Mouse (Mus musculus) intestine, embryonic 16.5 days (tissue): Measurements from ENCODE around the gene 1700067K01Rik. TPM values are rescaled to one million over a fixed set of nuclear protein-coding genes. Genes with fewer than 3 reads are reported as not detected.

ENCODE experiments used
- ATAC-seq: fragments of 200-750 bp; cut with Nextera tagmentation; 2 replicates; pipeline ENCODE4 v1.8.0; 2017; ENCODE audit warnings: moderate TSS enrichment, moderate library complexity
- H3K27ac ChIP-seq: fragments of 300-500 bp; sonication (generic); 2 replicates; pipeline ENCODE4 v1.5.1; 2014; ENCODE audit warnings: mild to moderate bottlenecking, low read length
- H3K27me3 ChIP-seq: fragments of 300-500 bp; sonication (generic); replicated peaks from 2 replicates; pipeline ENCODE4 v1.6.1; 2014; ENCODE audit warnings: low read length, control low read depth, mixed read lengths; ENCODE audit not compliant: control insufficient read depth, insufficient read depth
- H3K36me3 ChIP-seq: fragments of 300-500 bp; sonication (generic); 2 replicates; pipeline ENCODE4 v1.6.1; 2014; ENCODE audit warnings: low read length, control low read depth; ENCODE audit not compliant: control insufficient read depth, insufficient read depth
- H3K4me1 ChIP-seq: fragments of 300-500 bp; sonication (generic); 2 replicates; pipeline ENCODE4 v1.6.1; 2014; ENCODE audit warnings: low read length, control low read depth, mixed read lengths; ENCODE audit not compliant: control insufficient read depth, insufficient read depth
- H3K4me2 ChIP-seq: fragments of 300-500 bp; sonication (generic); 2 replicates; pipeline ENCODE4 v1.6.1; 2014; ENCODE audit warnings: low read depth, low read length, control low read depth
- H3K4me3 ChIP-seq: fragments of 300-500 bp; sonication (generic); 2 replicates; pipeline ENCODE4 v1.5.1; 2014; ENCODE audit warnings: mild to moderate bottlenecking, low read length
- H3K9ac ChIP-seq: fragments of 300-500 bp; sonication (generic); 2 replicates; pipeline ENCODE4 v1.6.1; 2014; ENCODE audit warnings: low read depth, low read length
- H3K9me3 ChIP-seq: fragments of 300-500 bp; sonication (generic); 2 replicates; pipeline ENCODE4 v1.6.1; 2016; ENCODE audit warnings: low read length, control low read depth; ENCODE audit not compliant: control insufficient read depth
- WGBS: fragments of 180-500 bp; shearing (Covaris S2); extraction: QIAGEN DNeasy Blood & Tissue Kit; methylation state at CpG from one replicate; pipeline ENCODE4 v1.1.7; 2014; 5-methylcytosine and 5-hydroxymethylcytosine counted together
- polyA plus RNA-seq: library from polyadenylated mRNA; unstranded; fragments of >200 nt; fragmentation: Nextera tagmentation; extraction: Ambion mirVana; gene quantifications from 2 replicates; pipeline ENCODE4 v1.2.1, GENCODE M21; 2015

1700067K01Rik gene
- polyA plus RNA-seq, 1 experiment from 2014 or later: 0.66 TPM

GRCm38 (mm10) chr8:83996567-83997505, 4.5 kb upstream of the 1700067K01Rik start:
- Histone ChIP-seq H3K27me3 (no peaks in the 10 kb centered on the region), H3K4me1 (peaks cover 19% of the 10 kb centered on the region), H3K9ac (peak overlapping the region; percentile 85), H3K36me3 (no peaks in the 10 kb centered on the region), H3K9me3 (no peaks in the 10 kb centered on the region), H3K27ac (peak overlapping the region; percentile 98), H3K4me2 (peak overlapping the region; percentile 81), H3K4me3 (peak overlapping the region; percentile 79)
- peak; percentile 88 for ATAC-seq
- under 1% methylated on average over 59 of the region's 103 CpGs for WGBS

GRCm38 (mm10) chr8:83997511-83998141, 3.7 kb upstream of the 1700067K01Rik start, which contains the start of gene Samd1:
Samd1 (plus strand) TSS chr8:83997672.
- Histone ChIP-seq H3K9ac (peak within 1 kb of the TSS; percentile 85), H3K9me3 (no peaks in the 10 kb centered on the region), H3K4me2 (peak within 1 kb of the TSS; percentile 94), H3K27me3 (no peaks in the 10 kb centered on the region), H3K4me3 (peak within 1 kb of the TSS; percentile 79), H3K36me3 (no peaks in the 10 kb centered on the region), H3K27ac (peak within 1 kb of the TSS; percentile 98), H3K4me1 (peaks cover 19% of the 10 kb centered on the region)
- WGBS: under 1% methylated on average over 33 of the region's 112 CpGs
- ATAC-seq: peak; percentile 7; the same call in 1 of the 2 replicates

DNA sequence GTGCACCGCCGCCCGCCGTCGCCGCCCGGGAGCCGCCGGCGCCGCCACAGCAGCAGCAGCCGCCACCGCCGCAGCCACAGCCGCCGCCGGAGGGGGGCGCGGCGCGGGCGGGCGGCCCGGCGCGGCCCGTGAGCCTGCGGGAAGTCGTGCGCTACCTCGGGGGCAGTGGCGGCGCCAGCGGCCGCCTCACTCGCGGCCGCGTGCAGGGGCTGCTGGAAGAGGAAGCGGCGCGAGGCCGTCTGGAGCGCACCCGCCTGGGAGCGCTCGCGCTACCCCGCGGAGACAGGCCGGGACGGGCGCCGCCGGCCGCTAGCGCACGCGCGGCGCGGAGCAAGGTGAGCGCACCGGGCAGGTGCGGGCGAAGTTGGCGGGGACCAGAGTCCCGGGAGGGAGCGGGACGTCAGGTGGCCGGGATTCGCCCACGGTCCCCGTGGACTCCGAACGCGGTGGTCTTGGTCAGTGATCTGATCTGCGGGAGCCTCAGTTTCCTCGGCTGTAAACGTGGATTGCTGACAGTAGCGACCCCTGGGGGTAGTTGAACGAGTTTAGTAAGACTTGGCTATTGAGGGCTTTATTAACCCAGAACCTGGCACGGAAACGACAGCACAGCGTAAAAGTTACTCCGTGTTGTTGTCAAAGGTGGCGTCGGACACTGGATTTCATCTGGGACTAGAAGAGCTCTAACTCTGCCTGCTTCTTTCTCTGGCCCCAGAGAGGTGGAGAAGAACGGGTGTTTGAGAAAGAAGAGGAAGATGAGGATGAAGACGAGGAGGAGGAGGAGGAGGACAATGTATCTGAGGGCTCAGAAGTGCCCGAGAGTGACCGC, 2.9 kb upstream of the 1700067K01Rik start:
- H3K27me3 ChIP-seq: no peaks in the 10 kb centered on the region
- H3K4me1 ChIP-seq: peaks cover 27% of the 10 kb centered on the region
- ATAC-seq: peak; percentile 22; the same call in 1 of the 2 replicates
- peak overlapping the region; percentile 94 for H3K4me2 ChIP-seq
- peak overlapping the region; percentile 85 for H3K9ac ChIP-seq
- H3K36me3 ChIP-seq: no peaks in the 10 kb centered on the region
- peak overlapping the region; percentile 79 for H3K4me3 ChIP-seq
- peak overlapping the region; percentile 98 for H3K27ac ChIP-seq
- 2% methylated on average over 65 of the region's 92 CpGs for WGBS
- H3K9me3 ChIP-seq: no peaks in the 10 kb centered on the region

DNA sequence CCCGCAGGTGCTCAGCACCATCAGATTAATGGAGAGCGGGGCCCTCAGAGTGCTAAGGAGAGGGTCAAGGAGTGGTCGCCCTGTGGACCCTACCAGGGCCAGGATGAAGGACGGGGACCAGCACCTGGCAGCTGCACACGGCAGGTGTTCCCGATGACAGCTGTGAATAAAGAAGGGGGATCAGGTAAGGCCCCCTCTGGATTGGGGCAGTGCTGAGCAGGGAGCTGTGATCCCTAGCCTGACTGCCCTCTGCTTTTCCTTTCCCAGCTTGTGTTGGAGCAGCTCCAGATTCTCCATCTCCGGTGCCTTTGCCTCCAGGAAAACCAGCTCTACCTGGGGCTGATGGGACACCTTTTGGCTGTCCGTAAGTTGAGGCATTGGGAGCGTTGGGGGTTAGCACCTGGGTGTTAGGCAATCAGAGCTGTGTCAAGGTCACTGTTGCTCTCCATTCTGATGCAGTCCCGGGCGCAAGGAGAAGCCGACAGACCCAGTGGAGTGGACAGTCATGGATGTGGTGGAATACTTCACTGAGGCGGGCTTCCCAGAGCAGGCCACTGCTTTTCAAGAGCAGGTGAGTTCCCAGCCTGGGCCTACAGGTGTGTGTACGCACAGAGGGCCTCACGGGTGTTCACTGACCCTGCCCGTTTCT, 2.1 kb upstream of the 1700067K01Rik start:
- H3K27me3 ChIP-seq: no peaks in the 10 kb centered on the region
- H3K27ac ChIP-seq: no peak overlapping the region
- no peaks in the 10 kb centered on the region for H3K9me3 ChIP-seq
- no peak for ATAC-seq
- peak overlapping the region; percentile 79 for H3K4me3 ChIP-seq
- peak overlapping the region; percentile 94 for H3K4me2 ChIP-seq
- H3K36me3 ChIP-seq: no peaks in the 10 kb centered on the region
- WGBS: 57% methylated on average over 16 of the region's 16 CpGs
- peak overlapping the region; percentile 85 for H3K9ac ChIP-seq
- H3K4me1 ChIP-seq: peaks cover 33% of the 10 kb centered on the region

DNA sequence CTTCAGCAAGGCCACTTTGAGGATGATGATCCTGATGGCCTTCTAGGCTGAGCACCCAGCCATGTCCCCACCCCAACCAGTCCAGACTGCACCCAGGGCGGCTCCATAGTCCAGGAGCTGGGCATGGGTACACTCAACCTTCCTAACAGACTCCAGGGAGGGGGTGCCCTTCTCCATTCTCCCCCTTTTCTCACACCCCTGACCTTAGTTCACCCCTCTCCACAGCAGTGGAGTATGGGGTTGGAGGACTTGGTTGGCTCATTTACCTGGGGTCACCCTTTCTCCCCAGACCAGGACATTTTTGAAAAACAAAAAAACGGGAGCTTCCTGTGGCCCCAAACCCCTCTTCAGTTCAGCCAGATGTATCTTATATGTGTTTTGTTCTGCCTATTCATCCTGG, 1.5 kb upstream of the 1700067K01Rik start:
- Histone ChIP-seq H3K36me3 (no peaks in the 10 kb centered on the region), H3K4me3 (no peak overlapping the region), H3K27me3 (no peaks in the 10 kb centered on the region), H3K4me1 (peaks cover 36% of the 10 kb centered on the region), H3K9ac (peak overlapping the region; percentile 85; the same call in 1 of the 2 replicates), H3K9me3 (no peaks in the 10 kb centered on the region), H3K27ac (no peak overlapping the region), H3K4me2 (no peak overlapping the region)
- WGBS: 89% methylated on average over 2 of the region's 2 CpGs
- ATAC-seq: no peak

DNA sequence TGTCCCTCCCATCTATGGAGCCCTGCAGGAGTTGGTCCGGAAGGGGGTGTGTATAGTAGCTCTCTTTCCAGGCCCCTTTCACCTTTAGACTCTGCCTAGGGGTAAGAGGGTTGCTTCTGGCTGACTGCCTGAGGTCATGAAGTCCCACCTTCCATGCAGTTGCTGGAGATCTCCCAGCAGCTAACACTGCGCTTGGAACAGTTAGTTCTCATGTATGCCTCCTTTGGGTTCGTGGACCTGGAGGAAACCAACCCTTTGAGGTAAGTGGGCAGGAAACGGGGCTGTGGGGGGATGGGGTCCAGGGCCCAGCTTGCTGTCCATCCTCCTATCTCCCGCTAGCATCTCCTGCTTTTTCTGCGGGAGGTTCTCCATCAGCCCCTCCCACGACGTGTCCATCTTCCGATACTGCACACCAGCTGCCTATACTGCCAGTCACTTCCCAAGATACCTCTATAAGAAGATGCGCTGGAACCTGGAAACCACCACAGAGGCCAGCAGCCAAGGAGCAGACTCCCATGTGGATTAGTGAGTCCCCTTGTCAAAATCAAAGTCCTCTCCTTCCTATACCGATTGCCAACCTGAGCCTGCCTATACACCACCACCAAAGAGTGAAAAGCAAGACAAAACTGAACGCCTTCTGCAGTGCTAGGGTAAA, 1.8 kb downstream of the 1700067K01Rik start:
- Histone ChIP-seq H3K9me3 (no peaks in the 10 kb centered on the region), H3K4me1 (peaks cover 36% of the 10 kb centered on the region), H3K27ac (peak overlapping the region; percentile 12; the same call in 1 of the 2 replicates), H3K27me3 (no peaks in the 10 kb centered on the region), H3K4me3 (no peak overlapping the region), H3K9ac (0 out of 2 replicates have a peak overlapping the region, but pooled peaks have one; percentile 3), H3K36me3 (no peaks in the 10 kb centered on the region), H3K4me2 (0 out of 2 replicates have a peak overlapping the region, but pooled peaks have one; percentile 92)
- 67% methylated on average over 12 of the region's 12 CpGs for WGBS
- no peak for ATAC-seq

GRCm38 (mm10) chr8:84003612-84004246, 2.4 kb downstream of the 1700067K01Rik start:
- Histone ChIP-seq H3K27ac (peak overlapping the region; percentile 89; the same call in 1 of the 2 replicates), H3K36me3 (no peaks in the 10 kb centered on the region), H3K4me1 (peaks cover 36% of the 10 kb centered on the region), H3K9me3 (no peaks in the 10 kb centered on the region), H3K4me3 (peak overlapping the region; percentile 66), H3K9ac (peak overlapping the region; percentile 83), H3K27me3 (no peaks in the 10 kb centered on the region), H3K4me2 (peak overlapping the region; percentile 92)
- no peak for ATAC-seq
- 74% methylated on average over 6 of the region's 6 CpGs for WGBS
